Mouse (Mus musculus): ENCODE results near the gene Gm20388.

- no peak for TF ChIP-seq POLR2A (IDR thresholded peaks at IDR 0.05; ENCODE audit: low read depth, low read length)
- TF ChIP-seq CTCF (conservative IDR thresholded peaks at IDR 0.05; ENCODE audit: insufficient read depth, insufficient read length, low read depth, low read length) = no peak
These were observed 2987.4 kb downstream of the Gm20388 start for GRCm38 (mm10) chr8:122898018-122898417.

Data from kidney, adult 2 months (tissue).